46 mouse cellular contexts compared by ENCODE assay signal in genomic region chr8:65169184-65169583, GRCm38 (mm10). TPM values are rescaled to one million over a fixed set of nuclear protein-coding genes. Genes with fewer than 3 reads are reported as not detected.
"Had no signal": no experiment of that assay in that cellular context is flagged by ENCODE, and none has a peak within 500 bp of the region (broad histone marks: within the 10 kb centered on the region; RNA-seq: fewer than 3 reads in every experiment).

No protein-coding gene starts in this region.

- H3K27me3 ChIP-seq: heart, embryonic 12.5 days; heart, embryonic 13.5 days; heart, embryonic 15.5 days; hindbrain, embryonic 12.5 days; hindbrain, embryonic 13.5 days; hindbrain, embryonic 15.5 days; intestine, embryonic 15.5 days; kidney, embryonic 15.5 days had no signal

- H3K4me1 ChIP-seq: heart, embryonic 10.5 days; heart, embryonic 12.5 days; heart, embryonic 13.5 days; heart, embryonic 15.5 days; hindbrain, embryonic 10.5 days; hindbrain, embryonic 12.5 days; hindbrain, embryonic 13.5 days; hindbrain, embryonic 15.5 days; intestine, embryonic 15.5 days; kidney, embryonic 15.5 days had no signal

- H3K4me3 ChIP-seq: heart, embryonic 10.5 days; heart, embryonic 12.5 days; heart, embryonic 13.5 days; heart, embryonic 15.5 days; hindbrain, embryonic 10.5 days; hindbrain, embryonic 12.5 days; hindbrain, embryonic 13.5 days; hindbrain, embryonic 15.5 days; intestine, embryonic 15.5 days; kidney, embryonic 15.5 days; layer of hippocampus, adult 2 months had no signal

- DNase-seq: heart, postnatal 10 days; heart, postnatal 14 days; heart, postnatal 36 days; heart, postnatal 4 days; kidney, adult 11 months; kidney, adult 18-20 months; kidney, adult 2 months; kidney, adult 8-10 months; kidney, adult 9 months; kidney, postnatal 10 days; kidney, postnatal 14 days; kidney, postnatal 25 days; kidney, postnatal 36 days; kidney, postnatal 4 days; layer of hippocampus, adult 9-11 months; layer of hippocampus, postnatal 36 days had no signal

- H3K27ac ChIP-seq: heart, embryonic 10.5 days; heart, embryonic 13.5 days; heart, embryonic 15.5 days; hindbrain, embryonic 10.5 days; hindbrain, embryonic 12.5 days; hindbrain, embryonic 13.5 days; hindbrain, embryonic 14.5 days; hindbrain, embryonic 15.5 days; hindbrain, postnatal 0 days; intestine, embryonic 15.5 days; kidney, embryonic 15.5 days; kidney, postnatal 0 days; layer of hippocampus, adult 2 months had no signal

- H3K36me3 ChIP-seq: heart, embryonic 10.5 days; heart, embryonic 12.5 days; heart, embryonic 13.5 days; heart, embryonic 15.5 days; hindbrain, embryonic 10.5 days; hindbrain, embryonic 12.5 days; hindbrain, embryonic 13.5 days; hindbrain, embryonic 15.5 days; intestine, embryonic 15.5 days; kidney, embryonic 15.5 days had no signal

- ATAC-seq: hindbrain, embryonic 16.5 days; hindbrain, postnatal 0 days; inflammation-experienced regulatory T-cells, adult 6 months; intestine, embryonic 15.5 days; intestine, embryonic 16.5 days; intestine, postnatal 0 days had no signal

- H3K9ac ChIP-seq: heart, embryonic 12.5 days; heart, embryonic 13.5 days; heart, embryonic 15.5 days; hindbrain, embryonic 12.5 days; hindbrain, embryonic 13.5 days; hindbrain, embryonic 14.5 days; hindbrain, embryonic 15.5 days; intestine, embryonic 15.5 days; kidney, embryonic 15.5 days had no signal

RNA-seq across cellular contexts. Expression of gene BC030870, which starts 39.8 kb away (rescaled TPM):
- total RNA-seq: heart, postnatal 10 days; heart, postnatal 14 days; heart, postnatal 25 days; heart, postnatal 36 days; heart, postnatal 4 days; hematopoietic stem cell, adult 5-6 weeks; hindbrain, postnatal 0 days; layer of hippocampus, adult 18-20 months; layer of hippocampus, adult 2 months; layer of hippocampus, adult 8-10 months; layer of hippocampus, postnatal 10 days; layer of hippocampus, postnatal 14 days; layer of hippocampus, postnatal 25 days; layer of hippocampus, postnatal 36 days; left cerebral cortex, adult 18-20 months had no signal
- polyA plus RNA-seq: heart, embryonic 10.5 days; heart, embryonic 11.5 days; heart, embryonic 12.5 days; heart, embryonic 14.5 days; heart, embryonic 15.5 days; heart, postnatal 0 days; hindbrain, embryonic 10.5 days; hindbrain, embryonic 11.5 days; hindbrain, embryonic 12.5 days; hindbrain, embryonic 13.5 days; hindbrain, embryonic 14.5 days; hindbrain, embryonic 16.5 days; hindbrain, postnatal 0 days; inflammation-experienced regulatory T-cells, adult 6 months had no signal
